Mouse (Mus musculus) spleen, adult 12 weeks (tissue): Measurements from ENCODE around the gene Ephb2.

Experiments used
- DNase-seq: peaks from one replicate; pipeline ENCODE4 v3.0.0; 2022; ENCODE audit warnings: low spot score

The Ephb2 gene

GRCm38 (mm10) chr4:136650261-136650660 is 185.5 kb downstream of the Ephb2 start:
- no peak for DNase-seq

DNA sequence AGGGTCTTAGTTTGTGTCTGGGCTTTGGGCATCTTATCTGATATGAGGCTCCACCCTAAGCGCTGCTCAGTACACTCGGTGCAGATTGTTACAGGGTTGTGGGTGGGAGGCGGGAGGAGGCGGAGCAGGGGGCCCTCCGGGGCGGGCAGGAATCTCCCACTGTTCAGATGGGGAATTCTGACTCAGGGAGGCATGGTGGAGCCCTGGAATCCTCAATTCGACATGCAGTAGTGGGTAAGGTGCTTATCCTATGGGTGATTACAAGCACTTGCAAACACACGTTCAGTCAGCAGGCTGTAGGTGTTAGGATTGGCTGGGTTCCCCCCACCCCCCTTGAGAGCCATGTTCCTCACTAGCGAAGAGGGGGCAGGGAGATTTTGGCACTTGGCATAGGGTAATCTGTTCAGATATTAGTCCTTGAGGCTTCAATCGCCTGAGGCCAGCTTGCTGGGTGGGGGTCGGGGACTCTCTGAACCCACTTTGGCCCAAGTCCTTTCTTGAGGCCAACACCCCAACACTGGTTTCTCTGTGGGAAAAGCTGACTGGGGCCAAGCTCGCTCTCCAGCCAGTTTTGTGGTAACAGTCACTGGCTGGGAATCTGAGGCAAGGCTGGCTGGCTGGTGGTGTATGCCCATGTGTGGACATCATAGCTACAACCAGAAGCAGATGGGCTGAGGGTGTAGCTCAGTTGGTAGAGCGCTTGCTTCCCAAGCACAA is 186.2 kb downstream of the Ephb2 start:
- DNase-seq = no peak

- DNase-seq = peak; percentile 49
Observed at GRCm38 (mm10) chr4:136648922-136649479, 186.8 kb downstream of the Ephb2 start.

DNA sequence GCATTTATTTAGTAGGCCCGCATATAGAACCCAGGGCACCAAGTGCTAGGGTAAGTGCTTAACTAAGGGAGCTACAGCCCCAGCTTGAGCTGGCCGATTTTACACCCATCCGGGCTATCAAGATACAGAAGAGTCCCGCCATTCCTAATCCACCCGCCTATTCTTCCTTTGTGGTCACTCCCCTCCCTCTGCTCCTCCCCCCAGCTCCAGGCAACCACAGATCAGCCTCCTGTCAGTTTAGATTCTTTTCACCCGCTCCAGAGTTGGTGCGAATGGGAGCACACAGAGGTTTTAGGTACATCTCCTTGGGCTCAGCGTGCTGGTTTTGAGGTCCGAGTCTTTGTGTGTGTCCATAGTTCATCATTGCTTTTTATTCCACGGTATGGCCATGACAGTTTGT is 196.9 kb downstream of the Ephb2 start:
- no peak for DNase-seq

DNA sequence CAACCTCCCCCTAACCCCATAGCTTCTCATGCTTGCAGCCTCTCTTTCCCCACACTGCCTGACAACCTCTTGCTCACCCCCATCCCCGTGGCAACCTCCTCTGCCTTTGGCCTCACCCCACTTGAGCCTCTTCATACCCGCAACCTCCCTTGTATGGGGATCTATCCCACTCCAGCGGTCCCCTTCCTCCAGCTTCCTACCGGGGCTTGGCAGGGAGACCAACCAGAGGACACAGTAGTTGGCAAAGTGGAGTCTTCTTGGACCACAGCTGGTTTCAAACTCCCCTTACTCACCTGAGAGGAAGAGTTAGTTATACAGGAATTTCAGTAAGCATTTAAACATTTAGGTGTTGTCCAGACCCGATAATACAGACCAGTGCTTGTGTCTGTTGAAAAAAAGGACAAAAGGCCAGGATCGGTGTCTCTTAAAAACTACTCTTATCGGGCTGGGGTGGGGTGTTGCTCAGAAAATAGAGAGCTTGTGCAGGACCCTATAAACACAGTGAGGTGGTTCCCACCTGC is 197.5 kb downstream of the Ephb2 start:
- DNase-seq = no peak

GRCm38 (mm10) chr4:136637563-136638229 is 198.1 kb downstream of the Ephb2 start:
- DNase-seq = no peak

GRCm38 (mm10) chr4:136636983-136637562 is 198.7 kb downstream of the Ephb2 start:
- DNase-seq = no peak

DNA sequence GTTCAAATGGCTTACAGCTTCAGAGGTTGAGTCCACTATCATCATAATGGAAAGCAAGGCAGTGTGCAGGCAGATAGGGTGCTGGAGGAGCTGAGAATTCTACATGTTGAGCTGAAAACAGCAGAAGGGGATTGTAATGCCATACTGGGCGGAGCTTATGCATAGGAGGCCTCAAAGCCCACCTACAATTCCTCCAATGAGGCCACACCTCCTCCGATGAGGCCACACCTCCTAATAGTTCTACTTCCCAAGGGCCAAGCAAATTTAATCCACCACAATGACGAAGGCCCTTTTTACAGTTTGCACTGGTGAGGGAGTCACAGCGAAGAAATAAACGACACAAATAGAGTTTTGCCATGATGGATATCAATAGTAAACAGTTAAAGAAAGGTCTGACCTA is 199.3 kb downstream of the Ephb2 start:
- DNase-seq = no peak

DNA sequence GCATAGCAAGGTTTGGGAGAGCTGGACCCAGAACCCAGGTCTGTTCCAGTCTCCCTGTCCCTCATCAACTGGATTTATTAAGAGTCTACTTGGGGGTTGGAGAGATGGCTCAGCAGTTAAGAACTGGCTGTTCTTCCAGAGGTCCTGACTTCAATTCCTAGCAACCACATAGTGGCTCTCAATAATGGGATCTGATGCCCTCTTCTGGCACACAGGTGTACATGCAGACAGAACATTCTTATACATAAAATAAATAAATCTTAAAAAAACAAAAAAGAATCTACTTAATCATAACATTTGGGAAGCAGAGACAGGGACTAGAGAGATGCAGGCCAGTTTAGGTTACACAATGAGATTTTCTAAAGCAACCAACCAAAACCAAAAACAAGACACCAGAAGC is 199.8 kb downstream of the Ephb2 start:
- no peak for DNase-seq

DNA sequence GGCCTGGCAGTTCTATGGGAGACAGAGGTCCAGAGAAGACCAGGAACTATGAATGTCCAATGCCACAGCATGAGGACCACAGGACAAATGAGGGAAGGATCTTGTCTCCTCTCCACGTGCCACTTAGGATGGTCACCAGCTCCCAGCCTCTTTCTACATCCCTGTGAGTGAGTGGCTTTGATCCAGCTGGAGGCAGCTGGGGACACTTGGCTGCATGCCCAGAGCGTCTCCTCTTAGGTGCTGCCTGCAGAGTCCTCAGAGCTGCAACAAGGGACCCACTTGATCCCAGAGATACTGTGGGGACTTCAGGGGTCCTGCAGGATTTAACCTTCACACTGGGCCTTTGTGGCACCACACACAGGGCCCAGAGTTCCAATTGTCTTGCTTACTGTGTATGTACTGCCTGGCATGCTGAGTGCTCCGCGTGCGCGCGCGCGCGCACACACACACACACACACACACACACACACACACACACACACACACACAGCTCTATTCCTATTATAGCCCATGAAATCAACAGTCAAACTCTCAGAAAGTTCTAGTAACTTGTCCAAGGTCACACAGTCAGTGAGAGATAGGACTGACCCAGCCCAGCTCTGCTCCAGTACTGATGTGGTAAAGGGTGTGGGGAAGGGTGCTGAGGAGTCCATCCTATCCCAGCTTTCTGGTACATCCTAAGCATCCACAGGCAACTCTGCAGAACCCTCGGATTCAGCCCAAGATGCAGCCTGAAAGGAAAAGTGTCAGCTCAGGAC is 204.4 kb downstream of the Ephb2 start:
- DNase-seq = no peak

- no peak for DNase-seq
Observed at GRCm38 (mm10) chr4:136626590-136626989, 209.2 kb downstream of the Ephb2 start.

GRCm38 (mm10) chr4:136622388-136622787 is 213.4 kb downstream of the Ephb2 start, which contains the start of gene Lactbl1:
TSS of gene Lactbl1 (plus strand) at chr4:136622621.
- DNase-seq = no peak

DNA sequence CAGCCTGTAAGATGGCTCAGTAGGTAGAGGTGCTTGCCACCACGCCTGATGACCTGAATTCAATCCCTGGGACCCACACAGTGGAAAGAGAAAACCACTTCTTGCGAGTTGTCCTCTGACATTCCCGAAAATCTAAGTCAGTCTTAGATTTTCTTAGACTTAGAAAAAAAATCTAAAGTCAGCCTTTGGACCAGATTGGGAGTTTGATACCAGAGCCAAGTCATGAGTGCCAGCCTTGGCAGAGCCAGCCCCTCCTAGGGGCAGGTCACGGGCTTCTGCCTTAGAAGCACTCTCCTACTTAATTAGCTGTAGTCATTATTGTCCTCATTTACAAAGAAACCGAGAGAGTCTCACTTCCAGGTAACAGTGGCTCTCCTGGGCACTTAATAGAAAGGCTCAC is 213.8 kb downstream of the Ephb2 start:
- no peak for DNase-seq

- DNase-seq = no peak
Observed at GRCm38 (mm10) chr4:136621336-136621735, 214.5 kb downstream of the Ephb2 start.

DNA sequence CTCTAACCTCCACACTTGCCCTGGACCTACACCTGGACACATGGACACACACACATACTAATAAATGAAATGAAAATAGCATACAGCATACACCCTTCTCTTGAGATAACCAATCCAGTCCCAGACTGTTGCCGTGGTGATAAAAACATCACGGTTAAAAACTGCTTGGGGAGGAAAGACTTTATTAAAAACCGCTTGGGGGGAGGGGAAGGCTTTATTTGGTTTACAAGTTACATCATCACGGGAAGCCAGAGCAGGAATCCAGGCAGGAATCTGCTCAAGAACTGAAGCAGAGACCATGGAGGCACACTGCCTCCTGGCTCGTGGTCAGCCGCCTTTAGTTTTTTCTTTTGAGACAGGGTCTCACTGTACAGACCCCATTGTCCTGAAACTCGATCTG is 222.1 kb downstream of the Ephb2 start:
- DNase-seq = no peak

DNA sequence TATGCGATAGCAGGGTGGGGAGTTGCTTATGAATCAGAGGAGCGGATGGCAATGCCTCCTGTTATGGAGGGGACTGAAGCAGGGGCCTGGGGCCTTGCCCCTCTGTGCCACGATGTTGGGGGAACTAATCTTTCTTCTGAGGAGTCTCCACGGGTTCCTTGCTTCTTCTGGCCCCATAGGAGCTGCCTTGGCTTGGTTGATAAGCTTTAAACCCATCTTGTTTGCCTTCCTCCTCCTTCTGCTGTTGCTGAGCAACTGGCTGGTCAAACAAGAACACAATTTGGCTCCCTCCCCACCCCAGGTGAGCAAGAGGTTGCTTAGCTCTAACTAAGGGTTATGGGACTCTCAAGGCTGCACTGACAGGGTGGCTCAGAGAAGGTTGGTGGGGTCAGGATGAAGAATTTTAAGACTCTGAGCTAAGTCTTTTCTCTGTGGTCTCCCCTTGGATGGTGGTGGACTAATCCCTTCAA is 225.4 kb downstream of the Ephb2 start, which contains the start of gene Tex46:
TSS of gene Tex46 (plus strand) at position 51 of the 470 bp plus-strand sequence.
- DNase-seq = no peak

DNA sequence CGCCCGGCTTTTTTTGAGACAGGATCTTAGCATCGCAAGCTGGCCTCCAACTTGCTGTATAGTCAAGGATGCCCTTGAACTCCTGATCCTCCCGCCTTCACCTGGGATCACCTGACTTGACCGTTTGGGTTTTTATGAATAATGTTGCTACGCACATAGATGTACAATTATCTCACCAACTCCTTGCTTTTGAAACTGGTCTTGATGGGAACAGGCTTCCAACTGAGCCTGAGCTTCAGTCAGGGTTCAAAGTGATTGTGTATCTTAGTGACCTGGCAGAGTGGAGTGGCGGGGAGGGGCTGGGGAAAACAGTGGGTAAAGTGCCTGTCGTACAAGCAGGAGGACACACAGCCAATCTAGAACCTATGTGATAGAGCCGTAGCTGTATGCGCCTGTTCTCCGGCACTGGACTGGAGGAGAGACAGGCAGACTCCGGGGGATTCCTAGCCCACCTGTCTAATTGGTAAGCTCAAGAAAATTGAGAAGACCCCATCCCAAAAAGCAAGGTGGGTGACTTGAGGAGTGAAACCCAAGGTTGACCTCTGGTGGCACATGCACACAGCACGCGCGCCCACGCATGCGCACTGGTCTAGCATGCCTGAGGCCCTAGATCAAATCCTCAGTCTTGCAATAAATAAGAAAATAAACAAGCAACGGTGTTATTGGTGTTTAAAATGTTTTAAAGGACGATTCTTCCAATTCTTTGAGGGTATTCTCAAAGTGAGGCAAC is 229.9 kb downstream of the Ephb2 start:
- no peak for DNase-seq

DNA sequence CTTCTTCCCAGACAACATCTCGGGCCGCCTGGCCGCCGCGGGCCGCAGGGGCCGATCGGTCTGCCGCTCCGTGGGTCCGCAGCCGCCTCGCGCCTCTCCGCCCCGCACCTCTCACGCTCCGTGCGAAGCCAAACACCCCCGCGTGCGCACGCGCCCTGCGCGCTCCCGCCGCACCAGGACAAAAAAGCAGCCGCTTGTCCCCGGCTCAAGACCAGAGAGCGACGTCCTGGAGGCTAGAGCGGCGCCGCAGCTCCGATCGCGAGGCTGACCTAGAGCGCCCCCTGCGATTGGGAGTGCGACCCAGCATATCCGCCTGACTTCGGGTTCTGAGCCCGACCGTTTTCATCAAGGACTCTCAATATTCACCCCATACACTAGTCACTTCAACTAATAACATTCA is 233.2 kb downstream of the Ephb2 start, which contains the start of gene Kdm1a:
TSS of gene Kdm1a (minus strand) at position 156 of the 400 bp plus-strand sequence.
- DNase-seq = peak; percentile 91

DNA sequence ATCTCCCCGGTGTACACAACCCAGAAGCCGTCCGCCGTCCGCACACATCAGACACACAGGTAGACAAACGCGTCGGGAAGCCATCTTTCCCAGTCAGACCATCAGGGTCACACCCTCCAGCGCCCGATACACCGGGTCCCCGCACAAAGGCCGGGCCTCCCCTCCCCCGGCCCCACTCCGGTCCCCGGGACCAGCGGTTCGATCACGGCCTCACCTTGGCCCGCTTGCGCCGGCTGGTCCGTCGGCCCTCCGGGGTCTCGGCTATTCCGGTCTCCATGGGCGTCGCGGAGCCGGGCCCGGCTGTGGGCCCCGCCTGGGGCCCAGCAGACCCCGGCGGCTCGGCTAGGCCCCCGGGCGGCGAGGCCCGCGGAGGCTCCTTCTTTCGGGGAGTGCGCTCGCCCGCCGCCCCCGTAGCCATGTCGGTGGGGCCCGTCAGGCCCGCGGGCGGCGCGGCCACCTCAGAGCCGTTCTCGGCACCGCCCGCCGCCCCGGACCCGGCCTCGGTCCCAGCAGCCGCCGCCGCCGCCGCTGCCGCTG is 233.7 kb downstream of the Ephb2 start:
- DNase-seq = peak; percentile 48

DNA sequence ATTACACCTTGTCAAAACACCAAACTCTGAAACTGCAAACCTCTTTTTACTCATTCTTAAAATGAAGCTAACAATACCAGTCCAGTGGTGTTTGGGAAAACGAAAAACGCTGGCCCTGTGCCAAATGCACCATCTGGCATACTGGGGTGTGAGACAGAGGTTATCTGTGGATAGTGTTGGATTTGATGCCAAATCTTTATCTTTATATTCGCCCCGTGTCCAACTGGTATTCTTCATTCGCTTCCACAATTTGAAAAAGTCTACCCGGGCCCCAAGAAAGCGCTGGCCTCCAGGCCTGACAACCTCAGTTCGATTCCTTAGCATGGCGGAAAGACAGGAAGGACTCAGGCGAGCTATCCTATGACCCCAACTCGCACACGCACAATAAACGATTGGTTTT is 234.3 kb downstream of the Ephb2 start:
- peak; percentile 43 for DNase-seq

- no peak for DNase-seq
Observed at GRCm38 (mm10) chr4:136600536-136600935, 235.3 kb downstream of the Ephb2 start.
